Mouse (Mus musculus) ES-Bruce4 (cell line): ENCODE results near the gene Sephs2. TPM values are rescaled to one million over a fixed set of nuclear protein-coding genes. Genes with fewer than 3 reads are reported as not detected.

Experiments used
- H3K27ac ChIP-seq: 2 replicates; pipeline ENCODE4 v1.5.1; 2012; ENCODE audit warnings: low read length, inconsistent platforms; ENCODE audit not compliant: insufficient read depth
- H3K27me3 ChIP-seq: 2 replicates; pipeline ENCODE4 v1.6.1; 2012; ENCODE audit warnings: mild to moderate bottlenecking, low read length, inconsistent platforms; ENCODE audit not compliant: control insufficient read depth, poor library complexity, insufficient read depth, severe bottlenecking
- H3K36me3 ChIP-seq: 2 replicates; pipeline ENCODE4 v1.6.1; 2012; ENCODE audit warnings: inconsistent platforms, mild to moderate bottlenecking, low read length, moderate library complexity; ENCODE audit not compliant: control insufficient read depth, poor library complexity, insufficient read depth, severe bottlenecking
- H3K4me1 ChIP-seq: one replicate; pipeline ENCODE4 v1.8.1; 2011; ENCODE audit warnings: low read length; ENCODE audit not compliant: control insufficient read depth, insufficient read depth
- H3K4me3 ChIP-seq: 2 replicates; pipeline ENCODE4 v1.5.1; 2011; ENCODE audit warnings: low read depth, mild to moderate bottlenecking, low read length
- H3K9ac ChIP-seq: 2 replicates; pipeline ENCODE4 v1.6.1; 2012; ENCODE audit warnings: low read depth, mild to moderate bottlenecking, inconsistent platforms; ENCODE audit not compliant: poor library complexity, severe bottlenecking
- H3K9me3 ChIP-seq: replicated peaks from 2 replicates; pipeline ENCODE4 v1.6.1; 2012; ENCODE audit warnings: mild to moderate bottlenecking, low read length, inconsistent platforms; ENCODE audit not compliant: control insufficient read depth, poor library complexity, insufficient read depth, severe bottlenecking
- CTCF ChIP-seq: IDR thresholded peaks from one replicate; pipeline ENCODE4 v1.8.1; 2011; ENCODE audit warnings: low read depth, low read length
- EP300 ChIP-seq: IDR thresholded peaks from 2 replicates; pipeline ENCODE4 v1.6.1; 2011; ENCODE audit warnings: low read depth, low read length; ENCODE audit not compliant: insufficient read depth
- POLR2A ChIP-seq: IDR thresholded peaks from one replicate; pipeline ENCODE4 v1.8.1; 2011; ENCODE audit warnings: low read length; ENCODE audit not compliant: insufficient read depth
- polyA plus RNA-seq: library from polyadenylated mRNA; stranded (reverse); fragments of >200 nt; gene quantifications from 2 replicates; pipeline ENCODE4 v1.2.4, GENCODE M21; 2011; ENCODE audit warnings: low read depth; ENCODE audit not compliant: missing spikeins, insufficient read depth, insufficient read length

Gene Sephs2
- polyA plus RNA-seq, 1 experiment = 77.5 TPM

DNA sequence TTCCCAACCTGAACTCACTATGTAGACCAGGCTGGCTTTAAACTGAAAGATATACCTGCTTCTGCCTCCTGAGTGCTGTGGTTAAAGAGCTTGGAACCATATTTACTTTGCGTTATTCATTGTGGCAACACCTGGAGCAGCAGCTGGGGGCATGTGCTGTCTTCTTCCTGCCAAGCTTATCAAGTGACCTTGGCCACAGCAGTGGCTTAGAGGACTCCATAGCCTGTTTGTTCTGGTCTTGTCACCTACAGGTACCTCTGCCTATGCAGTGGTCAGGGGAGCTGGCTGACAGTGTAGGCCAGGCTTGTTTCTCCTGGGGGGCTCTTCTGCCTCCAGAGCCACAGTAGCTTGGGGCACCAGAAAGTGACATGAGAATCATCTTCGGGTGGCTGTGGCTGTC lies 34.6 kb upstream of the Sephs2 start:
- no peaks in the 10 kb centered on the region for H3K36me3 ChIP-seq
- no peaks in the 10 kb centered on the region for H3K27me3 ChIP-seq
- no peaks in the 10 kb centered on the region for H3K4me1 ChIP-seq
- H3K9me3 ChIP-seq = no peaks in the 10 kb centered on the region
- H3K27ac ChIP-seq = no peak overlapping the region
- TF ChIP-seq CTCF = no peak
- no peak for TF ChIP-seq EP300
- no peak for TF ChIP-seq POLR2A
- H3K4me3 ChIP-seq = no peak overlapping the region
- H3K9ac ChIP-seq = no peak overlapping the region

DNA sequence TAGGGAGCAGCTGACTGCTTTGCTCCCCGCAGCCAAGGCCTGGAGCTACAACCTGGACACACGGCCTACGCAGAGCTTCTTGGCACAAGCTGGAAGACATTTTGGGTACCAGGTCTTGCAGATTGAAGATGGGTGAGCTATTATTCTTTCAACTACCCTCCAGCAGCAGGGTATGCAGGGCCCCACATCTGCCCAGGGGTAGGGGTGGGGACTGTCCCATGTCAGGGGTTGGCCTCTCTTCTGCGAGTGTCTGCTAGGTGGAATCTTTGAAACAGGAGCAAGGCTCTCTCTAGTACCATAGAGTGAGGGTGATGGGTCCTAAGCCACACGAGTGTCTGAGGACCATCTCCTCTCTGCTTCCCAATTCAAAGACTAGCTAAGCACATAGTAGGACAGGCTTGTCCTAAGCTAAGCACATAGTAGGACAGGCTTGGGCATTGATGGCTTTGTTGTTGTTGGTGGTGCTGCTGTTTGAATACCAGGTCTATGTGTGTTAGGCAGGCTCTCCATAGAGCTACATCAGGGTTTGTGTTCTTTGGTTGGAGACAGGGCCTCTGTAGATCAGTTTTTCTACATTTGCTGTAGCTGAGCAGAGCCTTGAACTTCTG lies 23.8 kb upstream of the Sephs2 start:
- Histone ChIP-seq H3K9me3 (no peaks in the 10 kb centered on the region), H3K9ac (no peak overlapping the region), H3K27me3 (no peaks in the 10 kb centered on the region), H3K27ac (no peak overlapping the region), H3K4me1 (no peaks in the 10 kb centered on the region), H3K36me3 (no peaks in the 10 kb centered on the region), H3K4me3 (no peak overlapping the region)
- TF ChIP-seq EP300 (no peak), CTCF (no peak), POLR2A (no peak)

GRCm38 (mm10) chr7:127296786-127297555 lies 23.1 kb upstream of the Sephs2 start:
- no peak overlapping the region for H3K27ac ChIP-seq
- H3K4me3 ChIP-seq = no peak overlapping the region
- H3K9ac ChIP-seq = no peak overlapping the region
- no peaks in the 10 kb centered on the region for H3K27me3 ChIP-seq
- no peak for TF ChIP-seq POLR2A
- no peak for TF ChIP-seq EP300
- TF ChIP-seq CTCF = no peak
- no peaks in the 10 kb centered on the region for H3K9me3 ChIP-seq
- H3K36me3 ChIP-seq = no peaks in the 10 kb centered on the region
- no peaks in the 10 kb centered on the region for H3K4me1 ChIP-seq

GRCm38 (mm10) chr7:127296098-127296497 lies 22.2 kb upstream of the Sephs2 start, which contains the start of gene Itgal:
TSS of gene Itgal (plus strand) at chr7:127296260.
- H3K9me3 ChIP-seq = no peaks in the 10 kb centered on the region
- no peak within 1 kb of the TSS for H3K4me3 ChIP-seq
- H3K27ac ChIP-seq = no peak within 1 kb of the TSS
- TF ChIP-seq POLR2A (no peak), EP300 (no peak), CTCF (no peak)
- H3K4me1 ChIP-seq = no peaks in the 10 kb centered on the region
- no peak within 1 kb of the TSS for H3K9ac ChIP-seq
- no peaks in the 10 kb centered on the region for H3K27me3 ChIP-seq
- H3K36me3 ChIP-seq = no peaks in the 10 kb centered on the region

DNA sequence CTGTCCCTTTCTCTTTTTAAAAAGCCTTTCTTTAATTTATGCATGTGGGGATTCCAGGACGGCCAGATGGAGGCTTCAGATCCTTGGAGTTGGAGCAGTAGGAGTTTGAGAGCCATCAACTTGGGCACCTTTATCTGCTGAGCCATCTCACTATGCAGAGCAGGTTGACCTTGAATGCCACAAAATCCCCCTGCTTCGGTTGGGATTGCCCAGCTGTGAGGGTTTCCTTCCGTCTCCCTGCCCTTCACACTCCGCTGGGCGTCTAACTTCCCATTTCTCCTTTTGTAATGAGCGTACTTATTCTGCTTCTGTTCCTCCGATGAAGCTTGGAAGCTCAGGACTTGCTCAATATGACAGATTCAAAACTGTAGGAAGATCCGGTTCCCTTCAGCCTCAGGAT lies 16.3 kb upstream of the Sephs2 start:
- no peaks in the 10 kb centered on the region for H3K9me3 ChIP-seq
- no peak overlapping the region for H3K27ac ChIP-seq
- H3K36me3 ChIP-seq = no peaks in the 10 kb centered on the region
- H3K4me1 ChIP-seq = no peaks in the 10 kb centered on the region
- H3K4me3 ChIP-seq = no peak overlapping the region
- H3K9ac ChIP-seq = no peak overlapping the region
- H3K27me3 ChIP-seq = no peaks in the 10 kb centered on the region
- TF ChIP-seq EP300 (no peak), CTCF (no peak), POLR2A (no peak)

DNA sequence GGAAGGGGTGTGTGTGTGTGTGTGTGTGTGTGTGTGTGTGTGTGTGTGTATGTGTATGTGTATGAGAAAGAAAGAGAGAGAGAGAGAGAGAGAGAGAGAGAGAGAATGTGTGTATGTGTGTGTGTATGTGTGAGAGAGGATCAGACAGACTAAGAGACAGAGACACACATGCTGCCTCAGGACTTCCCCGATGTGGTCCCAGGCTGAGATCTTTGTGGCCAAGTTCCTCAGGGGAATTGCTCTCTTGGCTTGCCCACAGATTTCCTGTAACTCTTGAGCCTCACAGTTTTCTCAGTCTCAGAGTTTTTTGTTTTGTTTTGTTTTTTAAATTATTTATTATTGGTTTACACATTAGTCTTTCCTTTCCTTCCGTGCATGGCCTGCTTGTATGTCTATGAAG lies 15.5 kb upstream of the Sephs2 start:
- no peak for TF ChIP-seq EP300
- TF ChIP-seq CTCF = no peak
- H3K27ac ChIP-seq = no peak overlapping the region
- H3K36me3 ChIP-seq = no peaks in the 10 kb centered on the region
- no peaks in the 10 kb centered on the region for H3K4me1 ChIP-seq
- H3K27me3 ChIP-seq = no peaks in the 10 kb centered on the region
- H3K9me3 ChIP-seq = no peaks in the 10 kb centered on the region
- no peak overlapping the region for H3K9ac ChIP-seq
- H3K4me3 ChIP-seq = no peak overlapping the region
